Mouse (Mus musculus) brain, embryonic 14.5 days (tissue): ENCODE data around the gene Scfd2.

ENCODE experiments used
- CTCF ChIP-seq: fragments of 200-500 bp; IDR thresholded peaks from 2 replicates; pipeline ENCODE4 v1.5.1; 2012; ENCODE audit warnings: inconsistent platforms, mild to moderate bottlenecking, moderate library complexity, borderline replicate concordance; ENCODE audit not compliant: insufficient read depth, insufficient read length; ENCODE audit errors: extremely low read depth
- POLR2A ChIP-seq: fragments of 200-500 bp; IDR thresholded peaks from 2 replicates; pipeline ENCODE4 v1.6.1; 2012; ENCODE audit warnings: mild to moderate bottlenecking, inconsistent platforms, borderline replicate concordance; ENCODE audit not compliant: poor library complexity, insufficient read depth, insufficient read length, severe bottlenecking; ENCODE audit errors: extremely low read depth

- TF ChIP-seq CTCF (no peak), POLR2A (no peak)
These were observed 276.6 kb downstream of the Scfd2 start for GRCm38 (mm10) chr5:74254996-74255395.
